Mouse (Mus musculus) G1E (cell line): ENCODE results near the gene Rhbdd2. TPM values are rescaled to one million over a fixed set of nuclear protein-coding genes. Genes with fewer than 3 reads are reported as not detected.

Experiments
- ATAC-seq: 2 replicates; pipeline ENCODE4 v1.8.0; 2016; ENCODE audit warnings: mild to moderate bottlenecking; ENCODE audit not compliant: insufficient number of reproducible peaks, poor library complexity, low FRiP score, severe bottlenecking; ENCODE audit errors: extremely low read depth
- DNase-seq: peaks from one replicate; pipeline ENCODE4 v3.0.0; 2012; ENCODE audit warnings: low spot score
- H3K27me3 ChIP-seq: 2 replicates; pipeline ENCODE4 v1.6.1; 2012; ENCODE audit warnings: mild to moderate bottlenecking, low read length, inconsistent platforms; ENCODE audit not compliant: insufficient read depth
- H3K36me3 ChIP-seq: replicated peaks from 2 replicates; pipeline ENCODE3; 2012; ENCODE audit warnings: mild to moderate bottlenecking, inconsistent platforms
- H3K4me1 ChIP-seq: 2 replicates; pipeline ENCODE4 v1.6.1; 2012; ENCODE audit warnings: low read depth, low read length, inconsistent platforms, mixed read lengths; ENCODE audit not compliant: insufficient read depth
- H3K4me3 ChIP-seq: 2 replicates; pipeline ENCODE4 v1.5.1; 2012; ENCODE audit warnings: low read depth, mild to moderate bottlenecking, inconsistent platforms, low read length, moderate library complexity, mixed read lengths
- H3K9me3 ChIP-seq: replicated peaks from 2 replicates; pipeline ENCODE4 v1.6.1; 2012; ENCODE audit warnings: inconsistent platforms
- CTCF ChIP-seq: IDR thresholded peaks from 2 replicates; pipeline ENCODE4 v1.5.1; 2012; ENCODE audit warnings: low read depth, low read length, inconsistent platforms, mixed read lengths
- GATA1 ChIP-seq: IDR thresholded peaks from 2 replicates; pipeline ENCODE4 v1.6.1; 2012; ENCODE audit warnings: borderline replicate concordance, low read length, inconsistent platforms, mixed read lengths
- GATA2 ChIP-seq: IDR thresholded peaks from 2 replicates; pipeline ENCODE4 v1.6.1; 2012; ENCODE audit warnings: low read depth, low read length, inconsistent platforms, borderline replicate concordance
- POLR2AphosphoS5 ChIP-seq: IDR thresholded peaks from 2 replicates; pipeline ENCODE4 v1.6.1; 2012; ENCODE audit warnings: low read depth, low read length, inconsistent platforms; ENCODE audit not compliant: insufficient replicate concordance
- TAL1 ChIP-seq: conservative IDR thresholded peaks from 2 replicates; pipeline ENCODE4 v1.6.1; 2012; ENCODE audit warnings: low read depth, low read length, inconsistent platforms, mixed read lengths
- polyA plus RNA-seq: library from polyadenylated mRNA; stranded (reverse); fragments of >175 nt; gene quantifications from 2 replicates; pipeline ENCODE4 v1.2.3, GENCODE M21; 2012
- total RNA-seq, 2 experiments: library from RNA; stranded (forward) in 1 of 2; stranded (reverse) in 1 of 2; fragments of 200-1000 nt in 1 of 2; fragments of >200 nt in 1 of 2; fragmentation: Nextera tagmentation in 1 of 2; gene quantifications; 2 replicates each; pipeline ENCODE4 v1.2.3; 2014 to 2017

Gene Rhbdd2
- total and polyA plus RNA-seq, 3 experiments, result 6.3 to 21.1 (median 9.8) TPM

DNA sequence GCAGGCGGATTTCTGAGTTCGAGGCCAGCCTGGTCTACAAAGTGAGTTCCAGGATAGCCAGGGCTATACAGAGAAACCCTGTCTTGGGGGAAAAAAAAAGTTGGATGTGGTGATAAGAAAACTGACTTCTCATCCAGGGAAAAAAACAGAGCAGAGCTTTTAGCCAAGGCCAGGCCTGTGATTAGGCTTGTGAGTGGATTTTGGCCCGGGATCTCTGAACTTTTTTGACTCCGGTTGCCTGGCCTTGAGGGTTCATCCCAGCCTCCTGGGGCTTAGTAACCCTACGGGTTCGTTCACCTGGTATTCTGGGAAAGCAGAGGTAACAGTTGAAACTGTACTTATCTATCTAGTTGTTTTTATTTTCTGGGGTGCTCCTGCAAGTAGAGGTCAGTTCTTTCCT, 46.1 kb downstream of the Rhbdd2 start:
- Histone ChIP-seq H3K9me3 (no peaks in the 10 kb centered on the region), H3K27me3 (peaks cover 13% of the 10 kb centered on the region), H3K4me1 (peaks cover 3% of the 10 kb centered on the region), H3K4me3 (no peak overlapping the region), H3K36me3 (no peaks in the 10 kb centered on the region)
- TF ChIP-seq POLR2AphosphoS5, result no peak
- TF ChIP-seq CTCF, result no peak
- no peak for TF ChIP-seq GATA2
- no peak for TF ChIP-seq GATA1
- TF ChIP-seq TAL1, result no peak
- ATAC-seq (no peak), DNase-seq (no peak)

DNA sequence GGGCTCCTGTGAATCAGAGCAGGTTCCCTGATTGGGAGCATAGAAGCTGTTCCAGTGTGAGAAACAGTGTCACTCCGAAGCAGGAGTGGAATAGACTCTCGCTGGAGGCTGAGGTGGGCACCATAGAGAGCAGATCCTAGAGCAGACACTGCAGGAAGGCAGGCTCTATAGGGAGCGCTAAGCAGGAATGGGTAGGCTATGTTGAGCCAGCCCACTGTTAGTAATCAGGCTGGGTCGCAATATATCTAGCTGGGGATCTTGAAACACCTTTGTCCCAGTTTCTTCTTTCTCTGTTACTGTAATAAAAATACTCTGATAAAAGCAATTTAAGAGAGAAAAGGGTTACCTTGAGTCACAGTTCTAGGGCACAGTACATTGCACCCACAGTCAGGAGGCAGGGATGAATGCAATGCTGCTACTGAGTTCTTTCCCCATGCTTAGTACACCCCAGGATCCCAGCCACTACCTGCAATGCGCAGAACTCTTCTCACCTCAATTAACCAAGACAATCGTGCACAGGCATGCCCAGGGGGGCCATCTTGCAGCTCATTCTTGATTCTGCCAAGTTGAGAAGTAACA, 48.6 kb downstream of the Rhbdd2 start:
- Histone ChIP-seq H3K27me3 (0 out of 2 replicates have a peak, but pooled peaks cover 9% of the 10 kb centered on the region), H3K9me3 (no peaks in the 10 kb centered on the region), H3K4me3 (no peak overlapping the region), H3K4me1 (peaks cover 11% of the 10 kb centered on the region), H3K36me3 (no peaks in the 10 kb centered on the region)
- no peak for ATAC-seq
- no peak for TF ChIP-seq POLR2AphosphoS5
- TF ChIP-seq GATA1, result no peak
- no peak for TF ChIP-seq TAL1
- no peak for TF ChIP-seq GATA2
- TF ChIP-seq CTCF, result no peak
- no peak for DNase-seq

DNA sequence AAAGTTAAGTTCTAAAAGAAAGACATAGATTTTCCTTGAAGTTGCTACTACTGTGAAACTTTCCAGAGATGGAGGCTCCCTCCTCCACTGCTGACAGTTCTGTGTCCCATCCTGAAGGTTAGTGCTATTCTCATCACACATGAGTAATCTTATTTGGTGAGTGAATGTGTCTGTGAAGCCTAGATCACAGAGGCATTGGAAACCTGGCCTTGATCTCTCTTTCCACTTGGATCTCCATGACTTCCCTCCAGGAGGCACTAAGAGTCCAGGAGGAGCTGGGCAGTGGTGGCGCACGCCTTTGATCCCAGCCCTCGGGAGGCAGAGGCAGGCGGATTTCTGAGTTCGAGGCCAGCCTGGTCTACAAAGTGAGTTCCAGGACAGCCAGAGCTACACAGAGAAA, 49.6 kb downstream of the Rhbdd2 start:
- Histone ChIP-seq H3K4me3 (no peak overlapping the region), H3K27me3 (0 out of 2 replicates have a peak, but pooled peaks cover 9% of the 10 kb centered on the region), H3K9me3 (no peaks in the 10 kb centered on the region), H3K36me3 (no peaks in the 10 kb centered on the region), H3K4me1 (peaks cover 17% of the 10 kb centered on the region)
- no peak for ATAC-seq
- no peak for DNase-seq
- TF ChIP-seq CTCF (no peak), GATA1 (no peak), GATA2 (no peak), TAL1 (no peak), POLR2AphosphoS5 (no peak)

DNA sequence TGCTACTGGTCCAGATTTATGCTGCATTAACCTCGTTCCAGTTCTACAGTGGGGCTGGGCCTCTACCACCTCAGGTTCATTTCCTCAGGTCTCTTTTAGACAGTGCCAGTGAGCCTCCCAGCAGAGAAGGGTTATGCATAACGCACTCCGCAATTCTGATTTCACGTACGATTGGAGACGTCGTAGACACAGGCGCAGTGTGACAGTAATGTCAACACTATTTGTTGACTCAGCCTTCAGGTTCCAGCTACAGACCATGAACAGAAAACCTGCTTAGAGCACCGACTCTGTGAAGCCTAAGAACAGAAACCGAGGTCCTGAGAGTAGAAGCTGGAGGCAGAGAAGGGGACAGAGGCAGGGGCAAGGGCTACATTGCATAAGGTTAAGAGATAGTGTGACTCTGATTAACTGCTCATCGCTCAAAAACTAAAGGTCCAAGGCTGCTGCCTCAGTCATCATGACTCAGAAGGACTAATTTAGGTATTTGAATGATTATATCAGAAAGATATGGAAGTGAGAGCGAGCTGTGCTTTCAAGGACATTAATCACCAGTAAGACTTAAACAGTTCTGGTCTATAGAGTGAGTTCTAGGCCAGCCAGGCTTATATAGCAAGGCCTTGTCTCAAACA, 50.6 kb downstream of the Rhbdd2 start:
- Histone ChIP-seq H3K4me3 (no peak overlapping the region), H3K36me3 (no peaks in the 10 kb centered on the region), H3K9me3 (no peaks in the 10 kb centered on the region), H3K4me1 (peaks cover 21% of the 10 kb centered on the region), H3K27me3 (0 out of 2 replicates have a peak, but pooled peaks cover 9% of the 10 kb centered on the region)
- ATAC-seq (no peak), DNase-seq (no peak)
- TF ChIP-seq GATA1 (no peak), POLR2AphosphoS5 (no peak), GATA2 (no peak), CTCF (no peak), TAL1 (no peak)

DNA sequence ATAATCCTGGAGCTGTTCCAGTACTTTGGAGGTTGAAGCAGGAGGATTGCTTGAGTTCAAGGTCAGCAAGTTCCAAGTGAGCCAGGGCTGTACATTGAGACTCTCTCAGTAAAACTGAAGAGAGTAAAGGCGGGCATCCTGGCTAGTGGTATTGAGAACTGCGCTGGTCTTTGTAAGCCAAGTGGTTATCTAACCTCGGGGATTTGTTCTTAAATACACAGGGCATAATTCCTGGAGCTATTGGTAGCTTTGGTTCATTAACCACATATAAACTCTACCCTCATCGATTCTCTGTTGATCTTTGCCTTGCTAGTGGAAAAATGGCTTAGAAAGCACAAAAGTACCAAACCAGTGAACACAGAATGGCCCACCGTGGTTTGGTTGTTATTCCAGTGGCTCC, 58.0 kb downstream of the Rhbdd2 start:
- H3K4me1 ChIP-seq, result peaks cover 40% of the 10 kb centered on the region
- TF ChIP-seq GATA2, result no peak
- no peak for TF ChIP-seq POLR2AphosphoS5
- TF ChIP-seq CTCF, result no peak
- no peak for TF ChIP-seq GATA1
- no peak for TF ChIP-seq TAL1
- no peak for ATAC-seq

DNA sequence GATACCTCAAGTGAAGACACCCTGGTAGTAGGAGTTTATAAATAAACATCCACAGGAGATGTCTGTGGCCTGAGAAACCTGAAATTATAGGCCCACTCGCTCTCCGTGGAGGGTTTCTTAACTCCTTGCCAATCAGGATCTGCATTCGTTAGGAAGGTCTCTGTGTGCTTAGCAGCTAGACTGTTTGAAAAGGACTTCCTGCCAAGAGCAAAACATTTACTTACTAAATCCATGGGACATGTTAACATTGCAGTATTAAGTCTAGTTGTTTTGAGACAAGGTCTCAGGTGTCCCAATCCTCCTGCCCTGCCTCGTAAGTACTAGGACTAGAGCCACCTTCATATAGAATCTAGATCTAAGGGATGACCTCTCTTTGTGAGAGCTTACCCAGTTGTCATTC, 58.8 kb downstream of the Rhbdd2 start:
- Histone ChIP-seq H3K4me3 (no peak overlapping the region), H3K36me3 (peaks cover 43% of the 10 kb centered on the region), H3K27me3 (no peaks in the 10 kb centered on the region), H3K4me1 (peaks cover 33% of the 10 kb centered on the region), H3K9me3 (no peaks in the 10 kb centered on the region)
- no peak for TF ChIP-seq TAL1
- TF ChIP-seq GATA1, result no peak
- no peak for TF ChIP-seq GATA2
- TF ChIP-seq POLR2AphosphoS5, result no peak
- no peak for ATAC-seq
- DNase-seq, result no peak

More for the DNA sequence above, 58.0 kb downstream of the Rhbdd2 start:
- H3K36me3 ChIP-seq, result peaks cover 36% of the 10 kb centered on the region
- no peak overlapping the region; the same call in 1 of the 2 replicates for H3K4me3 ChIP-seq
- H3K27me3 ChIP-seq, result no peaks in the 10 kb centered on the region
- no peak for DNase-seq
- H3K9me3 ChIP-seq, result no peaks in the 10 kb centered on the region

DNA sequence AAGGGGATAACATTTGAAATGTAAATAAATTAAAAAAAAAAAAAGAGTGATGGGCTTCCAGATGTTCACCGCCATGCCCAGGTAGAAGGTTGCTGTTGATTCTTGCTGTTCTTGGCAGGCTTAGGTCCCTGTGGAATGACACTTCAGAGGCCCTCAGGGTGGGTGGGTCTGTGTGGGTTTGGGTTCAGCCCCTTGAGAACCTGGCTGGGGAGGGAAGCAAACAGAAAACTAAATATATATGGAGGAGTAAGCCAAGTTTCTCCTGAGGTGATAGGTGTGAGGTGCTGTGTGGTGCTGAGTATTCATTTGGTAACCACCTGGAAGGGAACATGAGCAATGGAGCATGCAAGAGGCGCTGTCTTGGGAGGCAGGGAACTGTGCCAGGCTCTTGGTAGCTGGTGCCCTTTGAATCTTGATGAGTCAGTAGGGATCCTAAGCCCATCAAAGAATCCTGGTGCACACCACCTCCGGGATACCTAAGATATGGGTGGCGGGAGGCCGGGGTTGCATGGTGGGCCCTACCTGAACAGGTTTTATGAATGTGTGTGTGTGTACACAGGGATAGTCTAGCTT, 60.9 kb downstream of the Rhbdd2 start:
- no peak overlapping the region for H3K4me3 ChIP-seq
- peaks cover 59% of the 10 kb centered on the region for H3K36me3 ChIP-seq
- DNase-seq (no peak), ATAC-seq (no peak)
- H3K27me3 ChIP-seq, result no peaks in the 10 kb centered on the region
- no peak for TF ChIP-seq CTCF
- no peak for TF ChIP-seq GATA2
- TF ChIP-seq GATA1, result no peak
- no peak for TF ChIP-seq POLR2AphosphoS5
- no peak for TF ChIP-seq TAL1
- H3K4me1 ChIP-seq, result peaks cover 22% of the 10 kb centered on the region
- no peaks in the 10 kb centered on the region for H3K9me3 ChIP-seq
